Mouse (Mus musculus) CH12.LX (cell line): Measurements from ENCODE around the gene Tfg. TPM values are rescaled to one million over a fixed set of nuclear protein-coding genes. Genes with fewer than 3 reads are reported as not detected.

Experiments
- DNase-seq: peaks from one replicate; pipeline ENCODE4 v3.0.0-alpha.2; 2013; ENCODE audit errors: extremely low read depth
- H3K27ac ChIP-seq: 2 replicates; pipeline ENCODE4 v1.5.1; 2012; ENCODE audit warnings: low read depth, mild to moderate bottlenecking, control low read depth, moderate library complexity; ENCODE audit not compliant: insufficient read depth
- H3K27me3 ChIP-seq: replicated peaks from 2 replicates; pipeline ENCODE3; 2012; ENCODE audit warnings: inconsistent platforms
- H3K36me3 ChIP-seq, 2 experiments: replicated peaks in 1 of 2; 2 replicates each; pipeline versions ENCODE3 to v1.6.1; 2012; ENCODE audit warnings: inconsistent platforms in 1 of 2, low read length in 1 of 2, mild to moderate bottlenecking in 1 of 2, mixed read lengths in 1 of 2, moderate library complexity in 1 of 2; ENCODE audit not compliant: control insufficient read depth in 1 of 2, insufficient read depth in 1 of 2
- H3K4me1 ChIP-seq, 2 experiments: 2 replicates each; pipeline ENCODE4 v1.6.1; 2012; ENCODE audit warnings: inconsistent platforms in 1 of 2, moderate library complexity in 1 of 2; ENCODE audit not compliant: insufficient read depth in 2 of 2, control insufficient read depth in 1 of 2
- H3K4me2 ChIP-seq: 2 replicates; pipeline ENCODE4 v1.6.1; 2012; ENCODE audit warnings: low read depth, mild to moderate bottlenecking, control low read depth; ENCODE audit not compliant: poor library complexity, insufficient read depth, severe bottlenecking
- H3K4me3 ChIP-seq, 3 experiments: fragments of 150-350 bp in 1 of 3; sonication (generic) in 1 of 3; replicated peaks in 1 of 3; 2 replicates each; pipeline versions ENCODE3 to v1.5.1; 2011 to 2012; ENCODE audit warnings: low read depth in 2 of 3, low read length in 2 of 3, mild to moderate bottlenecking in 2 of 3, moderate library complexity in 2 of 3, control low read depth in 1 of 3, improper control_type of control experiment in 1 of 3, inconsistent platforms in 1 of 3, mixed read lengths in 1 of 3; ENCODE audit not compliant: poor library complexity in 1 of 3
- H3K79me2 ChIP-seq: replicated peaks from 2 replicates; pipeline ENCODE4 v1.6.1; 2012; ENCODE audit warnings: mild to moderate bottlenecking, moderate library complexity; ENCODE audit not compliant: control insufficient read depth, poor library complexity, insufficient read depth, severe bottlenecking; ENCODE audit errors: extremely low read depth
- H3K9ac ChIP-seq: 2 replicates; pipeline ENCODE4 v1.6.1; 2012; ENCODE audit warnings: low read depth, mild to moderate bottlenecking, control low read depth, moderate library complexity; ENCODE audit not compliant: insufficient read depth
- H3K9me3 ChIP-seq: replicated peaks from 2 replicates; pipeline ENCODE3; 2012; ENCODE audit warnings: low read length, inconsistent platforms, mixed read lengths
- BHLHE40 ChIP-seq: IDR thresholded peaks from 2 replicates; pipeline ENCODE4 v1.6.1; 2011; ENCODE audit warnings: mild to moderate bottlenecking, low read depth, low read length, improper control_type of control experiment
- ETS1 ChIP-seq: conservative IDR thresholded peaks from 2 replicates; pipeline ENCODE4 v1.6.1; 2012; ENCODE audit warnings: low read depth, mild to moderate bottlenecking, inconsistent platforms, low read length, improper control_type of control experiment, moderate library complexity
- GABPA ChIP-seq: IDR thresholded peaks from 2 replicates; pipeline ENCODE4 v1.6.1; 2012; ENCODE audit warnings: low read depth, low read length, improper control_type of control experiment, inconsistent platforms; ENCODE audit not compliant: insufficient replicate concordance
- JUN ChIP-seq: IDR thresholded peaks from 2 replicates; pipeline ENCODE4 v1.6.1; 2011; ENCODE audit warnings: low read depth, mild to moderate bottlenecking, low read length, improper control_type of control experiment, moderate library complexity; ENCODE audit not compliant: insufficient read depth
- MAX ChIP-seq: IDR thresholded peaks from 2 replicates; pipeline ENCODE4 v1.6.1; 2011; ENCODE audit warnings: low read length, improper control_type of control experiment
- MEF2A ChIP-seq: IDR thresholded peaks from 2 replicates; pipeline ENCODE4 v1.6.1; 2014; ENCODE audit warnings: low read depth, mild to moderate bottlenecking, inconsistent platforms, low read length, improper control_type of control experiment, borderline replicate concordance
- MYC ChIP-seq: IDR thresholded peaks from 2 replicates; pipeline ENCODE4 v1.6.1; 2011; ENCODE audit warnings: low read depth, mild to moderate bottlenecking, improper control_type of control experiment, low read length
- NELFE ChIP-seq: IDR thresholded peaks from 2 replicates; pipeline ENCODE4 v1.6.1; 2011; ENCODE audit warnings: low read depth, low read length, improper control_type of control experiment
- NRF1 ChIP-seq: IDR thresholded peaks from 2 replicates; pipeline ENCODE4 v1.6.1; 2014; ENCODE audit warnings: low read depth, mild to moderate bottlenecking, inconsistent platforms, low read length, improper control_type of control experiment, moderate library complexity
- RCOR1 ChIP-seq: conservative IDR thresholded peaks from 2 replicates; pipeline ENCODE4 v1.6.1; 2012; ENCODE audit warnings: low read depth, mild to moderate bottlenecking, inconsistent platforms, low read length, improper control_type of control experiment
- SMC3 ChIP-seq: IDR thresholded peaks from 2 replicates; pipeline ENCODE4 v1.6.1; 2011; ENCODE audit warnings: low read depth, low read length, improper control_type of control experiment
- UBTF ChIP-seq: IDR thresholded peaks from 2 replicates; pipeline ENCODE4 v1.6.1; 2012; ENCODE audit warnings: low read depth, mild to moderate bottlenecking, inconsistent platforms, low read length, improper control_type of control experiment, moderate library complexity
- USF1 ChIP-seq: IDR thresholded peaks from 2 replicates; pipeline ENCODE4 v1.6.1; 2014; ENCODE audit warnings: low read depth, mild to moderate bottlenecking, inconsistent platforms, low read length, improper control_type of control experiment
- ZKSCAN1 ChIP-seq: IDR thresholded peaks from 2 replicates; pipeline ENCODE4 v1.6.1; 2012; ENCODE audit warnings: low read depth, inconsistent platforms, low read length, improper control_type of control experiment, borderline replicate concordance
- dilution Hi-C: fragments of 300-500 bp; cut with MboI; formaldehyde crosslinking; loops from 2 replicates; pipeline ENCODE4 v1.14.3; 2020; ENCODE audit warnings: low sequenced_read_pairs; ENCODE audit not compliant: extremely low pct_unique_long_range_greater_than_20kb, extremely low pct_ligation_motif_present
- in situ Hi-C: fragments of 300-500 bp; cut with MboI; formaldehyde crosslinking; loops from 3 replicates; pipeline ENCODE4 v1.14.3; 2019; ENCODE audit warnings: low sequenced_read_pairs, low pct_ligation_motif_present, low pct_unique_long_range_greater_than_20kb, mixed read lengths
- polyA plus RNA-seq: library from polyadenylated mRNA; unstranded; fragments of >175 nt; gene quantifications from 2 replicates; pipeline ENCODE4 v1.2.1, GENCODE M21; 2012; ENCODE audit warnings: low read depth; ENCODE audit not compliant: insufficient read length
- total RNA-seq, 2 experiments: library from RNA; depleted of rRNA; stranded (reverse); fragments of 300-350 nt in 1 of 2; fragments of >200 nt in 1 of 2; gene quantifications; 2 replicates each; pipeline ENCODE4 v1.2.3; 2012 to 2014

The Tfg gene
- total and polyA plus RNA-seq, 3 experiments = 54.2 to 132 (median 103) TPM

DNA sequence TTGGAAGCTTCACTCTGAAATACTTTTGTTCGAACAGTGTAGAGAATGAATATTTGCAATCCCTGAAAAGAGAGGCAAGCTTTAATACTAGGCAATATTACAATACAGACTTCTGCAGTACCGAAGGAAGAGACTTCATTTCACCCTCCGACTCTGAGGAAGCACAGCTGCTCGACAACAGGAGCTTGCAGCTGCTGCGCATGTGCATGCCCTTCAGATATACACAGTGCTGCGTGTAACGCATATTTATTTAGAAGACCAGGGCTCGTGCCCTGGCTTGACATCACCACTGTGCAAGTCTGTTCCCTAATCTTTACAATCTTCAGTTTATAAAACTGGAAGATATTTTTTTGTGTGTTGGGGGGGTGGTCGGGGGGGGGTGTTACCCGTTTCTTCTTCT, 7.7 kb upstream of the Tfg start:
- no peak for DNase-seq

DNA sequence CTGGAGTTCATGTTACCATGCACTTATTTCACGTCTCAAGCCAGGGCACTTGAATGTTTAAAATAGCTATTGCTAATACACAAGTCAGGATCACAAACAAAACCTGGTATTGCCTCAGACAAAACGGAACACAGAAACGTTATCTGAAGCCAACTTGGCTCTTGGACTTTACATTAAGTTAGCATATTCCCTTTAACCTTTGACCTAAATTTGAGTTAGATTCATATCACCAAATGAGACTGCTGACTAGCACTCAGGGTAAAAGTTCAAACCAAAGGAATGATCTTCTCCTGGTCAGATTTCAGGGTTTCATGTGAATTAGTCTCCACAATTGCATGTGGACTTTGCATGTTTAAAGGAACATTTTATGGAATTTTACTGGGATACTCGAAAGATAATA, 5.1 kb upstream of the Tfg start:
- Histone ChIP-seq H3K79me2 (no peaks in the 10 kb centered on the region), H3K9me3 (no peaks in the 10 kb centered on the region), H3K4me3 (no peak overlapping the region), H3K4me2 (no peak overlapping the region), H3K27me3 (no peaks in the 10 kb centered on the region), H3K36me3 (no peaks in the 10 kb centered on the region), H3K9ac (no peak overlapping the region), H3K4me1 (peaks cover 0 to 8% of the 10 kb centered on the region in 2 experiments; a peak in 2 of 4 replicates), H3K27ac (no peak overlapping the region)
- in situ Hi-C loops (loop anchor here (25.0 kb wide), 1 partner anchor 785 kb away; the partner anchor contains the start of gene Cep97), dilution Hi-C loops (no loop called here)
- DNase-seq = no peak
- TF ChIP-seq NRF1 = no peak
- no peak for TF ChIP-seq BHLHE40
- TF ChIP-seq GABPA = no peak
- TF ChIP-seq USF1 = no peak
- no peak for TF ChIP-seq MYC
- TF ChIP-seq SMC3 = no peak
- TF ChIP-seq RCOR1 = no peak

More for the DNA sequence above, 7.7 kb upstream of the Tfg start:
- Histone ChIP-seq H3K79me2 (no peaks in the 10 kb centered on the region), H3K4me2 (no peak overlapping the region), H3K4me1 (no peaks in the 10 kb centered on the region), H3K9ac (no peak overlapping the region), H3K36me3 (no peaks in the 10 kb centered on the region), H3K27ac (no peak overlapping the region), H3K9me3 (no peaks in the 10 kb centered on the region), H3K4me3 (no peak overlapping the region), H3K27me3 (no peaks in the 10 kb centered on the region)
- in situ Hi-C loops = loop anchor here (25.0 kb wide), 1 partner anchor 788 kb away; the partner anchor contains the start of gene Cep97
- dilution Hi-C loops = no loop called here
- no peak for TF ChIP-seq JUN
- TF ChIP-seq UBTF = no peak
- TF ChIP-seq MAX = no peak
- no peak for TF ChIP-seq ETS1
- TF ChIP-seq NELFE = no peak
- TF ChIP-seq MEF2A = no peak
- TF ChIP-seq MYC = no peak
- no peak for TF ChIP-seq ZKSCAN1
